Mouse (Mus musculus): ENCODE results near the gene Fbxw11. TPM values are rescaled to one million over a fixed set of nuclear protein-coding genes. Genes with fewer than 3 reads are reported as not detected.
"Not testable (repeated sequence)": the region's sequence is repeated elsewhere in the genome, so short reads cannot be mapped to it uniquely, and the experiment has no call there.

Fbxw11 gene
- total RNA-seq, 2 experiments from 2014 or later = 139 to 150 TPM

DNA sequence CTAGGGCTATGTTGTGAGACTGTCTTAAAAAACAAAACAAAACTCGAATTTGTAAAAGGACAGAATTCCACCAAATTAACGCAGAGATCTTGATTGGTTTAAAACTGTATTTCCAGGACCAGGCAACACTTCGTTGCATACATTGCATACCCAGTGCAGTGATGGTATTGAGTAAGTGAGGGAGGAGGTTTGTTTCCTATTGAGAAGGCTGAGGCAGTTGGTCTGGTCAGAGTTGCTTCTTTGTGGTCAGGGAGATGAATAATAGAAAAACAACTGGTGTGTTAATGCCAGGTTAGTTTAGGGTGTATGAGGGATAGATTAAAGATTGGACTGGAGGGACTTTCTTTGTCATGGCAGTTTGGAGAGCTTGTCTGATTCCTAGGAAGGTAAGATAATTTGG, 23.1 kb downstream of the Fbxw11 start:
- no peak for DNase-seq (ENCODE audit: extremely low spot score in 1 of 2, low spot score in 1 of 2)

DNA sequence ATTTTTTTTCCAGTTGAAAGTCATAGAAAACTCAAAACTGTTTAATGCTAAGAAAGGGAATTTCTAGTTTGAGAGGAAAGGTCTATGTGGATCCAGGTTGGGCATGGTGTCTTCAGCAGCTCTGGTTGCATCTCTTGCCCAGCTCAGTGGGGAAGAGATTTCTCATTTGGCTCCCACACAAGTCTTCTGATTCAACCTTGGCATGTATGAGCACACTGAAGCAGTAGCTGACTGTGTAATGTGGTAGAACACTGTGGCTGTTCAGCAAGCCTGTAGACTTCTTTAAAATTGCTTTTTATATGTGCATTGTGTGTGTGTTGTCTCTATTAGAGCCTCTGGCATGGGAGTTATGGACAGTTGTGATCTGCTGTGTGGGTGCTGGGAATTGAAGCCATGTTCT, 24.5 kb downstream of the Fbxw11 start:
- no peak for DNase-seq (ENCODE audit: extremely low spot score in 1 of 2, low spot score in 1 of 2)

DNA sequence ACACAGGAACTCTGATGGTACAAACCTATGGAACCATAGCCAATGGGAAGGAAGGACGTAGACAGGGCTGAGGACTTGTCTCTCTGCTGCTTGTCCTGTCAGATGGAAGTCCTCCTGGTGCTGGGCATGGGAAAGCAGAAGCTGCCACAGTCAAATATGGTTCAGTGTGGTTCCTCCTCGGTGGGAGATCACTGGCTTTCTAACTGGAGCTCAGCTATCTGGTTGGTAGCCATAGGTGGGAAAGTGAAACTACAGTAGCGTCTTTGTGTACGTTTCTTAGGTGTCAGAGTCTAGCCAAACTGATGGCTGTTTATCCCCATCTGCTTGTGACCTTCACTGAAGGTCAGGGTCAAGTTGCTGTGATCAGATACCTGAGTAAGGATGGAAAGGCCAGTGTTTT, 29.0 kb downstream of the Fbxw11 start:
- DNase-seq (ENCODE audit: extremely low spot score in 1 of 2, low spot score in 1 of 2) = no peak

DNA sequence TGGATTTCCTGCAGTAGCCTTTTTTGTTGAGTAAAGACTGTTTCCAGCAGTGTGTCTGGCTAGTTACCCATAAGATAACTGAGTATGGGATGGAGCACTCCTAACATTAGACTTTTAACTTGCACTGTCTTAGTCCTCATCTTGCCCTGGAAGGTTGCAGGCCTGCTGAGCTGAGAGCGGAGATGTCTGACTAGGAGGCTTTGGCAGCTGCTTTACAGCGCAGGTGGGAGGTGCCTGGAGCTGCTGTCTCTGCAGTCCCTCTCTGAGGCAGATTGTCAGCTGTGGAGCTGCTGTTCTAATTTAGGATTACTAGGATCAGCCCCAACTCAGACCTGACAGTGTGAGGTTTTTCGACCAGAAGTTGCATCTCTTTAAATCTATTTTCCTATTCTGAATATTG, 34.3 kb downstream of the Fbxw11 start:
- DNase-seq (ENCODE audit: extremely low spot score in 1 of 2, low spot score in 1 of 2) = no peak

DNA sequence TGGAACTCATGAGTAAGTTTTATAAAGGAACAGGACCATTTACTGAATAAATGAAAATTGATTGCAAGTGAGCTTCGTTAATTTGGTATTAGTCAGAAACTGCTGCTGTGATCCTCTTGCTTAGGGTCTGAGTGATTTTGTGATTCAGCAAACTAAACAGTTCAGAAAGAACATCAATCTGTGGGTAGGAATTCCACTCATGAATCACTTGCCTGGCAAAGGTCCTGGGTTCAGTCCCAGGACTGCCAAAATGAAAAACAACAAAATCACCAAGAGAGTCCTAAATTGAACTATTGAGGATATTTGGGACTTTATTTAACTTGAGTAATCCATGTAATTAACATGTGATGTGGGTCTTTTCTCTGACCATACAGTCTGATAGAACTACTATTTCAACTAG, 35.3 kb downstream of the Fbxw11 start:
- DNase-seq (ENCODE audit: extremely low spot score in 1 of 2, low spot score in 1 of 2) = no peak

DNA sequence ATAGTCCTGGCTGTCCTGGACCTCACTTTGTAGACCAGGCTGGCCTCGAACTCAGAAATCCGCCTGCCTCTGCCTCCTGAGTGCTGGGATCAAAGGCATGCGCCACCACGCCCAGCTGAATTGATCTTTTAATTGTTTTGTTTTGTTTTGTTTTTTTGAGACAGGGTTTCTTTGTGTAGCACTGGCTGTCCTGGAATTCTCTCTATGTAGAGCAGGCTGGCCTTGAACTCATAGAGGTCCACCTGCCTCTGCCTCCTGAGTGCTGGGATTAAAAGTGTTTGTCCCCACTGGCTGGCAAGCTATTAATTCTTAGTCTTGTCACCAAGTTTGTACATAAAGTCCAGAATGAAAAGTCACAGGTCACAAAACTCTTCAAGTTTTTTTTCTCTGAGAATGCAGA, 36.6 kb downstream of the Fbxw11 start:
- not testable (repeated sequence) for DNase-seq (ENCODE audit: extremely low spot score in 1 of 2, low spot score in 1 of 2)

DNA sequence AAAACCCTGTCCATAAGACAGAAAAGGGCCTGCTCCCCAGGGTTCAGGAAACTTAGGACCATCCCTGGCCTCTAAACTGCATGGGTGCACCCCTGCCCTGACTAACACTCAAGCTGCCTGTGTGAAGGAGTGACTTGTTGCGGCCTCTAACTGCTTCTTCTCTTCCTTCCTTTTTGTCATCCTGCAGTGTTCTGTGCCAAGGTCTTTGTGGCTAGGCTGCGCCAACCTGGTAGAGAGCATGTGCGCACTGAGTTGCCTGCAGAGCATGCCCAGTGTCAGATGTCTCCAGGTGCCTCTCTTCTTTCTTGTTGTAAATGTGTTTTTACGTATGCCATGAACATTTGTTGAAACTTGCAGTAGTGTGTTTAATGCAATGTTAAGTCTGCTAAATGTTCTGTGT, 37.5 kb downstream of the Fbxw11 start:
- DNase-seq (ENCODE audit: extremely low spot score in 1 of 2, low spot score in 1 of 2) = no peak

DNA sequence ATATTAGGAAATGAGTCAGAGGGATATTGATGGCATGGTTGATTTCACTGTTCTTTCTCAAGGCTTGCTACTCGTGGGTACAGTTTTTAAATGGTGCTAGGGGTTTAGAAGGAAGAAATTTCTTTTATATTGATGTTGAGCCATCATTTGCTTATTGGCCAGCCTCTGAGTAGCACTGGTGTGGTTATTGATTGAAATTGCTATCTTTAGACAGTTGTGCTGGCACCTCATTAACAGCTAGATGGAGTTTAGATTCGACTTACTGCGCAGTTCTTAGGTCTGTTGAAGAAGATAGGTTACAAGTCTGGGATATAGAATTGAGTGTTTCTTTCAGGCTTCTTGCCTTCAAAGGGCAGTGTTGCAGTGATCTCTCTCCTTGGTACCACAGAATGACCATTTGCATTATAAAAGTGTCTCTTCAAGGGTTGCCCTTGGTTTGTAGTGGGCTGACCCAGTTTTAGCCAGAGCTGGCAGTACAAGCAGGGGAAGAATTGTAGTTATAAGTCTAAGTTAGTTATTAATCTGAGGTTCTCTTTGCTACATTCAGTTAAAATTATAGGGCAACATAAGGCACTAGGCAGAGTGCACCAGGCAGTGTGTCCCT, 38.8 kb downstream of the Fbxw11 start:
- no peak for DNase-seq (ENCODE audit: extremely low spot score in 1 of 2, low spot score in 1 of 2)

DNA sequence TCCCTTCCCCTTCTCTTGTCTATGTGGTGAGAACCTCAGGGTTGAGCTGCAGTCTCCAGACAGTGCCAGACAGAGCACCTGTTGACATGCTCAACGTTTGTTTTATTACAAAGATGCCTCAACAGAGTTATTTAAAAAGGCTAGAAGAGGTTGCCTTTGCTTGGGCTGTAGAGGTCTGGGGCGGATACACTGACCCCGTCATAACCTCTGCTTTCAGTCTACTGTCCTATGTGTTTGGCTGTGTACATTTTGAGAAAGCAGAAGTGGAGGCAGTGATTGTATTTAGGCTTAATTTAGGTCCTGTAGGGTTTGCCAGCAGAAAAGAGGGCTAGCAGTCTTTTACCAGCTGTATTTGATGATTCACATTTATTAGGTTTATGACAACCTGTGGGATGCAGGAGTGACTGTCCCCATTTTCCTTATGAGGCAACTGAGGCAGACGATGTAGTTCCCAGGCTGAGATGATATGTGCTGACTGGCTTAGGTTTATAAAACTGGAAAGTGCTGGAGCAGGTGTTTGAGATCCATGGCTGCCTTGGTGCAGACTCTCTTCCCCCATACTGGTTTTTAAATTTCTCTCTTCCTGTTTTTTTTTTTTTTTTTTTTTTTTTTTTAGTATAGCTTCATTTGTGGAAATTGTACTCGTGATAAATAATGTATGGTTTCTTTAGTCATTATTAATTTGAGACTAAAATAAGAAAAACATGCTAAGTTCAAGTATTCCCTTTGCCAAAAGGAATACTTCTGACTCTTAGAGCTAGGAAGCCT, 40.0 kb downstream of the Fbxw11 start:
- no peak for DNase-seq (ENCODE audit: extremely low spot score in 1 of 2, low spot score in 1 of 2)

DNA sequence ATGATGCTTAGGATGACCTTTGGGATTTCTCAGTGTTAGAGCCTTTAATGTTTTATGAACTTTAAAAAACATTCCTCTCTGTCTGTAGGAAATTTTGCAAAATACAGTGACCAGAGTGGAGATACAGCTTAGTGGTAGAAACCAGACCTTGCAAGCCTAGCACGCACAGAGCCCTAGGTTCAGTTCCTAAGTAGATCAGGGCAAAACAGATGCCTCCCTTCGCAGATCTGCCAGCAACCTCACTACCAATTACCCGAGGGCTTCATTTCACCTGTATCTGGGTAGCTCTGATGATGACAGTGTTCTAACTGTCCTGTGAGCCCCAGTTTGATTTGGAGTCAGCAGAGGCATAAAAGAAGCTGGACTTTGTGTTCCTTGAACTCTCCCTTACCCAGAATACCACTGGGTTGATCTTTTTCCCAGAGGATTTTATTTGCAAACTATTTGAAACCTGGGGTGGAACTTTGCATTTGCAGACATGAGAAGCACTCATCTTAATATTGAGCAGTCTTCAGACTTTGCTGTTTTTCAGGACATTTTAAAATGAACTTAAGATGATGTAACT, 42.2 kb downstream of the Fbxw11 start:
- DNase-seq (ENCODE audit: extremely low spot score in 1 of 2, low spot score in 1 of 2) = no peak

DNA sequence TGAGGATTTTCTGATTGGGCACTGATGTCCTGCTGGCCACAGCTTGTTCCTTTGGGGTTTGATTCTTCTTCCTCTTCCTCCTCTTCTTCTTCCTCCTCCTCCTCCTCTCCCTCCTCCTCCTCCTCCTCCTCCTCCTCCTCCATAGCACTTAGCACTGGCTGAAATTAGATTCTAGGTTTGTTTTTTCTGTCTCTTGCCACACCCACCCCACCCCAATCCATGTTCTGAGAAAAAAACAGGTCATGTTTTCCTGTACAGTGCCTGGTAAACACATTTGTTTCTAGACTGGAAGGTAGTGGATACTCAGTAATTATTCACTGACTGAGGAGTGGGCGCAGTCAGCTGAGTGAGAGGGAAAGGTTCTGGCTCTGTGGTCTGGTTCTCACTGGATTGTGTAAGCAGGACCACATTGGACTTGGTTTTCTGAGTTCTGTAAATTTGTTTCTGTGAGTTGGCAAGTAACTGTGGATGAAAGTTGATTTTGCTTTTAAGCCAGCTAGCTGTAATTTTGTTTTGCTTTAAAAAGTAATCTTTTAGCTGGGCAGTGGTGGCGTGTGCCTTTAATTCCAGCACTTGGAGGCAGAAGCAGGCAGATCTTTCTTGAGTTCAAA, 45.8 kb downstream of the Fbxw11 start:
- DNase-seq (ENCODE audit: extremely low spot score in 1 of 2, low spot score in 1 of 2) = no peak

DNA sequence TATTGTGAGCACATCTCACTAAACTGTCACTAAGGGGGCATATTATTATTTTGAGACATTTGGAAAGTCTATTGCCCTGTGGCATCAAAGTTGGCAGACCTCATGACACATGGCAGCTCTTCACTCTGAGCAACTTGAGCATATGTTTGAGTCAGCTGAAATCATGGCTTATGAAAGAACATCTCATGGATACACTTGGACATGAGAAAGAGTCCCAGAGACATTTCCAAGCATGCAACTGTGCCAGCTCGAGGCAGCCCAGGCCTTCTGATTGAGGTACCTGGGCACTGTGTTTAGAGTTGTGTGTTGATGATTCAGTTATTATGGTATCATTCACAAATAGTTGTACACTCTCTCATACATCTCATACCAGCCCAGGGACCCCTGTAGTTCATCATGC, 47.0 kb downstream of the Fbxw11 start:
- no peak for DNase-seq (ENCODE audit: extremely low spot score in 1 of 2, low spot score in 1 of 2)

DNA sequence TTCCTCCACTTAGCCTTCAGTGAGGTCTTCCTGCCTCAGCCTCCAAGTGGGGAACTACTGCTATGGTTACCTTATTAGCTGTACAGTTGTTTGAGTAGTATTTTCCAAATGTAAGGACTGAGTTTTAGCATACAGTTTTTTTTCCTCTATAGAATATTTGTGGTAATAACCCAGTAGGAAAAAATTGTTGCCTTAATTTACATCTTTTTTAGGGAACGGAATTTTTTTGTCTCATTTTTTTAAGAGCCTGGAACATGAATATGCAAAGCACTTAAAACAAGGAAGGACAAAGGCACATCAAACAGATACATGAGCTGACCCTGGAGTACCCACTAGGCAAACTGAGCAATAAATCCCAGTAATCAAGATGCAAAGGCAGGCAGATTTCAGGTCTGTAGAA, 50.3 kb downstream of the Fbxw11 start:
- no peak for DNase-seq (ENCODE audit: extremely low spot score in 1 of 2, low spot score in 1 of 2)

DNA sequence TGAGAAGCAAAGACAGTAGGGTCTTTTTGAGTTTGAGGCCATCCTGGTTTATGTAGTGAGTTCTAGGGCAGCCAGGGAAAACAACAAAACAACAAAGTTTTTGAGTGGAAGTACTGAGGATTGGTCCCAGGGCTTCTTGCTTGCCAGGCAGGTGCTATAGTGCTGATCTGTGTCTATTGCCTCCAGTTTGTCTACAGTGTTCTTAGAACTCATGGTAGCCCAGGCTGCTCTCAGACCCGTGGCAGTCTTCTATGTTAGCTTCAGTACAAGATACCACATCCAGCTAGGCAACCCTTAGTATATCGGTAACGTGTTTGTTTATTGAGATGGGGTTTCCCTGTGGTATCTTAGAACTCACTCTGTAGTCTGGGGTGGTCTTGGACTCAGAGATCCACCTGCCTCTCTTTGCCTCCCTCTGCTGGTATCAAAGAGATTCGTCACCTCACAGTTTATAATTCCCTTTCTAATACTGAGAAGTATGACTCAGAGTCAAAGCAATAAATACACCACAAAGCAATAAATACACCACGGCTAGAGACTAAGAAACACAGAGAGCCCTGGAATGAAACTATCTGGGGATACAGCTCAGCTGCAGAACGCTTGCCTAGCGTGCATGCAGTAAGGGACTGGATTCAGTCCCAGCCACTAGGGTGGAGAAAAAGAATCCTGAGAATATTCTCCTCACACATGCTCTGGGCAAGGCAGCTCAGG, 51.1 kb downstream of the Fbxw11 start:
- no peak for DNase-seq (ENCODE audit: extremely low spot score in 1 of 2, low spot score in 1 of 2)

DNA sequence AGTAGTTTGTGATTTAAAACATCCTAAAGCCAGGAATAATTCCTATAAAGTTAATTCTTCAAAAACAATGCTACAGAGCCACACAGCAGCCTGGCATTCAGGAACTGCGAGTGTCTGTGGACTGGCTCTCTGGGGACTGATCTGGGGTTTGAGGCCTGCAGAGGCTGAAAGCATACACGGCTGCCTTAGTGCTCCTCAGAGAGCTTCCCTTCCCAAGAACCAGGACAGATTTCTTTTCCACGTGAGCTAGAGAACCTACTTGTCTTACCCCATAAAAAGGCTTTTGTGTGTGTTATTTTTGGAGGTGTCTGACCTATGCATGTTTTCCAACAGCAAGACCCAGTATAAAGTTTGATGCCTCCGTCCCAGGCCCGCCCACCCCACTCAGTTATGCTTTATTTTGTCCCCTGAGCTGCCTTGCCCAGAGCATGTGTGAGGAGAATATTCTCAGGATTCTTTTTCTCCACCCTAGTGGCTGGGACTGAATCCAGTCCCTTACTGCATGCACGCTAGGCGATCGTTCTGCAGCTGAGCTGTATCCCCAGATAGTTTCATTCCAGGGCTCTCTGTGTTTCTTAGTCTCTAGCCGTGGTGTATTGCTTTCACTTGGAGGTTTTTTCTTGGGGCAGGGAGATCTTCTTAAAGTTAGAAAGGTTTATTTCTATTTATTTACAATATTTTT, 51.9 kb downstream of the Fbxw11 start:
- not testable (repeated sequence) for DNase-seq (ENCODE audit: extremely low spot score in 1 of 2, low spot score in 1 of 2)

DNA sequence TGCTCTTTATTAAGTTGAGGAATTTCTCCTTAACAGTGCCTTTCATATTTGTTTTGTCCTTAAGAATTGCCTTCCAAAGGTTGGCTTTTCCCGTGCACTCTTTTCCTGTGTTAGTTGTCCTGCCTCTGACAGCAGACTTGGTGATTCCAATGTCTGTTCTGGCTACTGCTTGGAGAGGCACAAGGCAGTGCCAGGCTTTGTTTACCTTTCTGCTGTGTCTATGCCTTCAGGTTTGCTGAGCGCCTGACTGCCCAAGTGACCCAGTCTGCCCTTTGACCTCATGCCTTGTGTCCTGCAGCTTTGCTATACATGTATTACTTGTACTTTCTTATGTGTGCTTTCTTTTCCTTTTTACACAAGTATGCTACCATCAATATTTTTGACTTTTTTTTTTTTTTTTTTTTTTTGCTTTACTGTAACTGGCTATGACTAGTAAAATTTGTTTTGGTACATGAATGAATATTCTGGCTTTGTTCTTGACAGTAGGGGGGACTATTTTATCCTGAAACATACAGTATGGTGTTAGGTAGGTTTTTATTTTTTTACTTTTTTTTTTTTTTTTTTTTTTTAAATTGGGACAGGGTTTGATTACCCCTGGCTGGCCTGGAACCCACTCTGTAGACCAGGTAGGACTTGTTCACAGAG, 54.0 kb downstream of the Fbxw11 start:
- no peak for DNase-seq (ENCODE audit: extremely low spot score in 1 of 2, low spot score in 1 of 2)

DNA sequence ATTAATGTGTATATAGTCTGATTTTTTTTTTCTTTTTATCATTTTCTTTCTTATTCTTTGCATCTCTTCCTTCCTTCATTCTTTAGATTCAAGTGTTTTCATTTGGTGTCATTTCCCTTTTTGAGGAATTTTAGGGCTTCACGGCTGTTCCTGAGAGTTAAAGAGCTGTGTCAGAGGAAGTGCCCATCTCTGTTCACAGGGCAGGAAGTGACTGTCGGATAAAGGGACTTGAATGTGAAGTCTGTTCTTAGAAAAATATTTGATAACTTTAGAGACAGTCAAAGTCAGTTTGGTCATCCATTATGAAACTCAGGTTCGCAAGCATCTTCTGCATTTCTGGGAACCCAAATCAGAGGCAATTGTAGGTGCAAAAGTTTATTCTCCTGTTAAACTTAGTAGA, 55.2 kb downstream of the Fbxw11 start:
- no peak for DNase-seq (ENCODE audit: extremely low spot score in 1 of 2, low spot score in 1 of 2)

DNA sequence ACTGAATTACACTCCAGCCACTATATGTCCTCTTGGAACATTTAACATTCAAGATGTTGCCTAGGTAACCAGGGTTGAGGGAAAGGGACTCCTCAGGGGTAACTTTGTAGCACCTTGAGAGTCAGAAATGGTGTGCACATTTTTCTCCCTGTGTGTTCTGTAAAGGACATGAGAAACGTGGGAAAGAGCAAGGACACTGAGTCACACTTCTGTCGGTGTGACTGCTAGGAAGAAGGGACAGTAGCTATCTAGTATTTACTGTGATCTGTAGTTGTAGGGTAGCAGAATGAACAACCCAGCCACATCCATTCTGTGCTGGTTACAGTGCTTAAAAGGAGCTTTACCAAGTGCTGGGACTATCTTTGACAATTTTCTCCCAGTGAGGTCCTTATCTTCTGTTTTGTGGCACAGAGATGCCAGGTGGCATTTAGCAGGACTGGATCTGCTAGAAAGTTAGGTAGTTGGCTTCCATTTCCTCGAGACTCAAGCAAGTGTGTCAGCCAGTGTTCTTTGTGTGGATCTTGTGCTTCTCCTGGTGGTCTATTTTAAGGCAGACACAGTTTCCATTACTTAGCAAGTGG, 57.5 kb downstream of the Fbxw11 start:
- no peak for DNase-seq (ENCODE audit: extremely low spot score in 1 of 2, low spot score in 1 of 2)

DNA sequence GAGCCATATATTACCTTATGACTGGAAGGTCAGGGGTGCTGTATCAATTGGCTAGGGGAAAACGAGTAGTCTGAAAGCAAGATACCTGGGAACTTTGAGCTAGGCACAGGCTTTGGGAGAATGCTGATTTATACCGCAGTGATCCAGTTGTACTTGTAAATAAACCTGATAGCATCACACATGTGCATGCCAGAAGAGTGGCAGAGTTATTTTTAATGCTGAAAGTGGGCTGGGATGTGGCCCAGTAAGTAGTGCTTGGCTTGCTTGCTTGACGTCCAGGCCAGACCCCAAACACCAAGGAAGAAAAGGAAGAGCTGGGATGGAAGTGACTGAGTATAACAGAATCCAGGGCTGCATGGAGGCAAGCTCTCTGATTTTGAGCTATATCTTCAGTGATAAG, 59.0 kb downstream of the Fbxw11 start:
- DNase-seq (ENCODE audit: extremely low spot score in 1 of 2, low spot score in 1 of 2) = no peak
